Mouse (Mus musculus): ENCODE data around the gene Cnnm2. TPM values are rescaled to one million over a fixed set of nuclear protein-coding genes. Genes with fewer than 3 reads are reported as not detected.
A peak's percentile ranks its signal among the peaks of the same experiment; 100 is the strongest.

Gene Cnnm2
- 2.4 and 2.8 TPM in 2 replicates for polyA plus RNA-seq (2015; fragmentation: Nextera tagmentation; extraction: Ambion mirVana)

GRCm38 (mm10) chr19:46761247-46761946 lies at the start of gene Cnnm2:
TSS of gene Cnnm2 (plus strand) at chr19:46761596.
- Histone ChIP-seq H3K9ac (replicated peaks; ENCODE audit: low read depth) (peak within 1 kb of the TSS; percentile 69), H3K36me3 (ENCODE audit: insufficient read depth, low read length) (no peaks in the 10 kb centered on the region), H3K4me2 (replicated peaks; ENCODE audit: low read depth, low read length) (peak within 1 kb of the TSS; percentile 99), H3K4me1 (ENCODE audit: insufficient read depth, low read depth, low read length) (peaks cover 13% of the 10 kb centered on the region; the same call in 1 of the 2 replicates), H3K27me3 (replicated peaks; ENCODE audit: insufficient read depth, low read length) (no peaks in the 10 kb centered on the region), H3K27ac (ENCODE audit: low read length) (peak within 1 kb of the TSS; percentile 78), H3K4me3 (ENCODE audit: low read depth, low read length) (peak within 1 kb of the TSS; percentile 81), H3K9me3 (ENCODE audit: low read length) (no peaks in the 10 kb centered on the region)
- DNase-seq (ENCODE audit: low spot score) (peak; percentile 100), ATAC-seq (peak; percentile 98)
- TF ChIP-seq CTCF (IDR thresholded peaks at IDR 0.05): no peak
- TF ChIP-seq EP300 (IDR thresholded peaks at IDR 0.05): no peak
- WGBS: 1% methylated on average over 57 of the region's 59 CpGs

GRCm38 (mm10) chr19:46714234-46714633 lies 47.2 kb upstream of the Cnnm2 start:
- Histone ChIP-seq H3K4me2 (replicated peaks; ENCODE audit: low read depth, low read length) (no peak overlapping the region), H3K36me3 (ENCODE audit: insufficient read depth, low read length) (peaks cover 8% of the 10 kb centered on the region; the same call in 1 of the 2 replicates), H3K9ac (replicated peaks; ENCODE audit: low read depth) (no peak overlapping the region), H3K9me3 (ENCODE audit: low read length) (no peaks in the 10 kb centered on the region), H3K4me1 (ENCODE audit: insufficient read depth, low read depth, low read length) (no peaks in the 10 kb centered on the region), H3K27ac (ENCODE audit: low read length) (no peak overlapping the region), H3K4me3 (ENCODE audit: low read depth, low read length) (no peak overlapping the region), H3K27me3 (replicated peaks; ENCODE audit: insufficient read depth, low read length) (no peaks in the 10 kb centered on the region)
- TF ChIP-seq CTCF (IDR thresholded peaks at IDR 0.05) (no peak), EP300 (IDR thresholded peaks at IDR 0.05) (no peak)
- WGBS: 67% methylated on average over 8 of the region's 8 CpGs
- DNase-seq (ENCODE audit: low spot score) (no peak), ATAC-seq (no peak)

- no peak for ATAC-seq
- Histone ChIP-seq H3K4me2 (replicated peaks; ENCODE audit: low read depth, low read length) (no peak overlapping the region), H3K4me3 (ENCODE audit: low read depth, low read length) (no peak overlapping the region), H3K4me1 (ENCODE audit: insufficient read depth, low read depth, low read length) (no peaks in the 10 kb centered on the region), H3K27ac (ENCODE audit: low read length) (no peak overlapping the region), H3K9me3 (ENCODE audit: low read length) (no peaks in the 10 kb centered on the region), H3K36me3 (ENCODE audit: insufficient read depth, low read length) (peaks cover 8% of the 10 kb centered on the region; the same call in 1 of the 2 replicates), H3K9ac (replicated peaks; ENCODE audit: low read depth) (no peak overlapping the region), H3K27me3 (replicated peaks; ENCODE audit: insufficient read depth, low read length) (no peaks in the 10 kb centered on the region)
- DNase-seq (ENCODE audit: low spot score): no peak
- no peak for TF ChIP-seq CTCF (IDR thresholded peaks at IDR 0.05)
- TF ChIP-seq EP300 (IDR thresholded peaks at IDR 0.05): no peak
- WGBS: 89% methylated on average over 8 of the region's 8 CpGs
These were observed 46.4 kb upstream of the Cnnm2 start for GRCm38 (mm10) chr19:46715016-46715415.

- no peaks in the 10 kb centered on the region for H3K9me3 ChIP-seq (ENCODE audit: low read length)
- no peak for ATAC-seq
- H3K4me3 ChIP-seq (ENCODE audit: low read depth, low read length): no peak overlapping the region
- H3K36me3 ChIP-seq (ENCODE audit: insufficient read depth, low read length): peaks cover 4% of the 10 kb centered on the region; the same call in 1 of the 2 replicates
- 69% methylated on average over 4 of the region's 4 CpGs for WGBS
- H3K4me2 ChIP-seq (replicated peaks; ENCODE audit: low read depth, low read length): no peak overlapping the region
- no peaks in the 10 kb centered on the region for H3K27me3 ChIP-seq (replicated peaks; ENCODE audit: insufficient read depth, low read length)
- no peak for TF ChIP-seq EP300 (IDR thresholded peaks at IDR 0.05)
- TF ChIP-seq CTCF (IDR thresholded peaks at IDR 0.05): no peak
- no peak overlapping the region for H3K27ac ChIP-seq (ENCODE audit: low read length)
- no peaks in the 10 kb centered on the region for H3K4me1 ChIP-seq (ENCODE audit: insufficient read depth, low read depth, low read length)
- no peak for DNase-seq (ENCODE audit: low spot score)
- no peak overlapping the region for H3K9ac ChIP-seq (replicated peaks; ENCODE audit: low read depth)
These were observed 43.2 kb upstream of the Cnnm2 start for GRCm38 (mm10) chr19:46718150-46718549.

GRCm38 (mm10) chr19:46724411-46724810 lies 37.0 kb upstream of the Cnnm2 start:
- H3K36me3 ChIP-seq (ENCODE audit: insufficient read depth, low read length): 0 out of 2 replicates have a peak, but pooled peaks cover 7% of the 10 kb centered on the region

GRCm38 (mm10) chr19:46726142-46726541 lies 35.3 kb upstream of the Cnnm2 start:
- Histone ChIP-seq H3K4me2 (replicated peaks; ENCODE audit: low read depth, low read length) (no peak overlapping the region), H3K4me1 (ENCODE audit: insufficient read depth, low read depth, low read length) (no peaks in the 10 kb centered on the region), H3K36me3 (ENCODE audit: insufficient read depth, low read length) (0 out of 2 replicates have a peak, but pooled peaks cover 7% of the 10 kb centered on the region), H3K27me3 (replicated peaks; ENCODE audit: insufficient read depth, low read length) (no peaks in the 10 kb centered on the region), H3K9me3 (ENCODE audit: low read length) (no peaks in the 10 kb centered on the region), H3K4me3 (ENCODE audit: low read depth, low read length) (no peak overlapping the region), H3K9ac (replicated peaks; ENCODE audit: low read depth) (no peak overlapping the region), H3K27ac (ENCODE audit: low read length) (no peak overlapping the region)
- ATAC-seq (no peak), DNase-seq (ENCODE audit: low spot score) (no peak)
- 96% methylated on average over 8 of the region's 8 CpGs for WGBS
- TF ChIP-seq EP300 (IDR thresholded peaks at IDR 0.05): no peak
- TF ChIP-seq CTCF (IDR thresholded peaks at IDR 0.05): no peak

More at GRCm38 (mm10) chr19:46724411-46724810, 37.0 kb upstream of the Cnnm2 start:
- Histone ChIP-seq H3K4me1 (ENCODE audit: insufficient read depth, low read depth, low read length) (no peaks in the 10 kb centered on the region), H3K4me3 (ENCODE audit: low read depth, low read length) (no peak overlapping the region), H3K9ac (replicated peaks; ENCODE audit: low read depth) (no peak overlapping the region), H3K4me2 (replicated peaks; ENCODE audit: low read depth, low read length) (no peak overlapping the region), H3K27ac (ENCODE audit: low read length) (no peak overlapping the region), H3K9me3 (ENCODE audit: low read length) (no peaks in the 10 kb centered on the region), H3K27me3 (replicated peaks; ENCODE audit: insufficient read depth, low read length) (no peaks in the 10 kb centered on the region)
- ATAC-seq: no peak
- TF ChIP-seq EP300 (IDR thresholded peaks at IDR 0.05) (no peak), CTCF (IDR thresholded peaks at IDR 0.05) (no peak)
- 67% methylated on average over 11 of the region's 11 CpGs for WGBS
- no peak for DNase-seq (ENCODE audit: low spot score)
